Mouse (Mus musculus): ENCODE data around the gene Klhl1. TPM values are rescaled to one million over a fixed set of nuclear protein-coding genes. Genes with fewer than 3 reads are reported as not detected.

Gene Klhl1
- polyA plus RNA-seq (2014; fragmentation: Nextera tagmentation; extraction: Ambion mirVana): 0.15 and 0.21 TPM in 2 replicates

- ATAC-seq (replicated peaks; ENCODE audit: low FRiP score): peak; percentile 67
Measured at GRCm38 (mm10) chr14:96518954-96519682, at the start of gene Klhl1. Klhl1 (minus strand) TSS chr14:96519102.

GRCm38 (mm10) chr14:96553668-96554067, 34.8 kb upstream of the Klhl1 start:
- Histone ChIP-seq H3K9me3 (ENCODE audit: control insufficient read depth, low read length) (no peaks in the 10 kb centered on the region), H3K4me2 (ENCODE audit: low read depth, low read length, severe bottlenecking) (no peak overlapping the region), H3K4me1 (replicated peaks; ENCODE audit: control insufficient read depth, insufficient read depth, low read length) (no peaks in the 10 kb centered on the region), H3K36me3 (ENCODE audit: control insufficient read depth, insufficient read depth, low read length) (no peaks in the 10 kb centered on the region), H3K9ac (ENCODE audit: low read length) (no peak overlapping the region), H3K4me3 (ENCODE audit: low read depth, low read length) (no peak overlapping the region), H3K27me3 (ENCODE audit: control insufficient read depth, insufficient read depth, low read length) (no peaks in the 10 kb centered on the region), H3K27ac (ENCODE audit: low read depth, low read length) (no peak overlapping the region)
- 86% methylated on average over 2 of the region's 2 CpGs for WGBS
- no peak for ATAC-seq (replicated peaks; ENCODE audit: low FRiP score)
- no peak for DNase-seq (ENCODE audit: low spot score)

More at GRCm38 (mm10) chr14:96518954-96519682, at the start of gene Klhl1:
- no peaks in the 10 kb centered on the region for H3K27me3 ChIP-seq (ENCODE audit: control insufficient read depth, insufficient read depth, low read length)
- no peak for DNase-seq (ENCODE audit: low spot score)
- no peaks in the 10 kb centered on the region for H3K36me3 ChIP-seq (ENCODE audit: control insufficient read depth, insufficient read depth, low read length)
- no peaks in the 10 kb centered on the region for H3K9me3 ChIP-seq (ENCODE audit: control insufficient read depth, low read length)
- WGBS: 47% methylated on average over 13 of the region's 13 CpGs
- no peaks in the 10 kb centered on the region for H3K4me1 ChIP-seq (replicated peaks; ENCODE audit: control insufficient read depth, insufficient read depth, low read length)
- H3K9ac ChIP-seq (ENCODE audit: low read length): peak within 1 kb of the TSS; percentile 63
- no peak within 1 kb of the TSS for H3K27ac ChIP-seq (ENCODE audit: low read depth, low read length)
- H3K4me3 ChIP-seq (ENCODE audit: low read depth, low read length): peak within 1 kb of the TSS; percentile 55
- peak within 1 kb of the TSS; percentile 99 for H3K4me2 ChIP-seq (ENCODE audit: low read depth, low read length, severe bottlenecking)

GRCm38 (mm10) chr14:96518151-96518953, 550 bp downstream of the Klhl1 start:
- Histone ChIP-seq H3K4me1 (replicated peaks; ENCODE audit: control insufficient read depth, insufficient read depth, low read length) (no peaks in the 10 kb centered on the region), H3K9me3 (ENCODE audit: control insufficient read depth, low read length) (no peaks in the 10 kb centered on the region), H3K9ac (ENCODE audit: low read length) (peak overlapping the region; percentile 63), H3K36me3 (ENCODE audit: control insufficient read depth, insufficient read depth, low read length) (no peaks in the 10 kb centered on the region), H3K27ac (ENCODE audit: low read depth, low read length) (no peak overlapping the region), H3K4me3 (ENCODE audit: low read depth, low read length) (peak overlapping the region; percentile 55), H3K4me2 (ENCODE audit: low read depth, low read length, severe bottlenecking) (peak overlapping the region; percentile 99), H3K27me3 (ENCODE audit: control insufficient read depth, insufficient read depth, low read length) (no peaks in the 10 kb centered on the region)
- peak; percentile 77 for DNase-seq (ENCODE audit: low spot score)
- ATAC-seq (replicated peaks; ENCODE audit: low FRiP score): peak; percentile 85
- WGBS: under 1% methylated on average over 35 of the region's 35 CpGs

- Histone ChIP-seq H3K9me3 (ENCODE audit: control insufficient read depth, low read length) (no peaks in the 10 kb centered on the region), H3K36me3 (ENCODE audit: control insufficient read depth, insufficient read depth, low read length) (no peaks in the 10 kb centered on the region), H3K4me2 (ENCODE audit: low read depth, low read length, severe bottlenecking) (peak overlapping the region; percentile 99), H3K9ac (ENCODE audit: low read length) (peak overlapping the region; percentile 63), H3K4me1 (replicated peaks; ENCODE audit: control insufficient read depth, insufficient read depth, low read length) (no peaks in the 10 kb centered on the region), H3K4me3 (ENCODE audit: low read depth, low read length) (peak overlapping the region; percentile 55), H3K27me3 (ENCODE audit: control insufficient read depth, insufficient read depth, low read length) (no peaks in the 10 kb centered on the region), H3K27ac (ENCODE audit: low read depth, low read length) (no peak overlapping the region)
- 4% methylated on average over 9 of the region's 9 CpGs for WGBS
- DNase-seq (ENCODE audit: low spot score) (peak; percentile 61), ATAC-seq (replicated peaks; ENCODE audit: low FRiP score) (peak; percentile 65)
Measured at GRCm38 (mm10) chr14:96517727-96518126, 1.2 kb downstream of the Klhl1 start.

GRCm38 (mm10) chr14:96499936-96500335, 19.0 kb downstream of the Klhl1 start:
- 87% methylated on average over 2 of the region's 2 CpGs for WGBS
- Histone ChIP-seq H3K9ac (ENCODE audit: low read length) (no peak overlapping the region), H3K36me3 (ENCODE audit: control insufficient read depth, insufficient read depth, low read length) (no peaks in the 10 kb centered on the region), H3K9me3 (ENCODE audit: control insufficient read depth, low read length) (no peaks in the 10 kb centered on the region), H3K27ac (ENCODE audit: low read depth, low read length) (no peak overlapping the region), H3K27me3 (ENCODE audit: control insufficient read depth, insufficient read depth, low read length) (no peaks in the 10 kb centered on the region), H3K4me3 (ENCODE audit: low read depth, low read length) (no peak overlapping the region), H3K4me2 (ENCODE audit: low read depth, low read length, severe bottlenecking) (no peak overlapping the region), H3K4me1 (replicated peaks; ENCODE audit: control insufficient read depth, insufficient read depth, low read length) (no peaks in the 10 kb centered on the region)
- DNase-seq (ENCODE audit: low spot score) (no peak), ATAC-seq (replicated peaks; ENCODE audit: low FRiP score) (no peak)

GRCm38 (mm10) chr14:96471812-96472211, 47.1 kb downstream of the Klhl1 start:
- Histone ChIP-seq H3K4me2 (ENCODE audit: low read depth, low read length, severe bottlenecking) (no peak overlapping the region), H3K27ac (ENCODE audit: low read depth, low read length) (no peak overlapping the region), H3K9ac (ENCODE audit: low read length) (no peak overlapping the region), H3K4me1 (replicated peaks; ENCODE audit: control insufficient read depth, insufficient read depth, low read length) (no peaks in the 10 kb centered on the region), H3K27me3 (ENCODE audit: control insufficient read depth, insufficient read depth, low read length) (no peaks in the 10 kb centered on the region), H3K36me3 (ENCODE audit: control insufficient read depth, insufficient read depth, low read length) (no peaks in the 10 kb centered on the region), H3K4me3 (ENCODE audit: low read depth, low read length) (no peak overlapping the region), H3K9me3 (ENCODE audit: control insufficient read depth, low read length) (no peaks in the 10 kb centered on the region)
- DNase-seq (ENCODE audit: low spot score) (no peak), ATAC-seq (replicated peaks; ENCODE audit: low FRiP score) (no peak)
- 41% methylated on average over 2 of the region's 2 CpGs for WGBS

GRCm38 (mm10) chr14:96471336-96471735, 47.6 kb downstream of the Klhl1 start:
- DNase-seq (ENCODE audit: low spot score): no peak
- Histone ChIP-seq H3K9ac (ENCODE audit: low read length) (no peak overlapping the region), H3K4me3 (ENCODE audit: low read depth, low read length) (no peak overlapping the region), H3K36me3 (ENCODE audit: control insufficient read depth, insufficient read depth, low read length) (no peaks in the 10 kb centered on the region), H3K9me3 (ENCODE audit: control insufficient read depth, low read length) (no peaks in the 10 kb centered on the region), H3K4me1 (replicated peaks; ENCODE audit: control insufficient read depth, insufficient read depth, low read length) (no peaks in the 10 kb centered on the region), H3K27ac (ENCODE audit: low read depth, low read length) (no peak overlapping the region), H3K4me2 (ENCODE audit: low read depth, low read length, severe bottlenecking) (no peak overlapping the region), H3K27me3 (ENCODE audit: control insufficient read depth, insufficient read depth, low read length) (no peaks in the 10 kb centered on the region)
- no peak for ATAC-seq (replicated peaks; ENCODE audit: low FRiP score)

- no peak overlapping the region for H3K4me3 ChIP-seq (ENCODE audit: low read depth, low read length)
- H3K4me2 ChIP-seq (ENCODE audit: low read depth, low read length, severe bottlenecking): no peak overlapping the region
- no peaks in the 10 kb centered on the region for H3K4me1 ChIP-seq (replicated peaks; ENCODE audit: control insufficient read depth, insufficient read depth, low read length)
- H3K9me3 ChIP-seq (ENCODE audit: control insufficient read depth, low read length): no peaks in the 10 kb centered on the region
- H3K9ac ChIP-seq (ENCODE audit: low read length): no peak overlapping the region
- no peaks in the 10 kb centered on the region for H3K36me3 ChIP-seq (ENCODE audit: control insufficient read depth, insufficient read depth, low read length)
- 85% methylated on average over 2 of the region's 2 CpGs for WGBS
- H3K27me3 ChIP-seq (ENCODE audit: control insufficient read depth, insufficient read depth, low read length): no peaks in the 10 kb centered on the region
- DNase-seq (ENCODE audit: low spot score) (no peak), ATAC-seq (replicated peaks; ENCODE audit: low FRiP score) (no peak)
- H3K27ac ChIP-seq (ENCODE audit: low read depth, low read length): no peak overlapping the region
Measured at GRCm38 (mm10) chr14:96461756-96462155, 57.1 kb downstream of the Klhl1 start.
